Mouse (Mus musculus) embryonic facial prominence, embryonic 11.5 days (tissue): ENCODE measurements around the gene Cyp20a1. TPM values are rescaled to one million over a fixed set of nuclear protein-coding genes. Genes with fewer than 3 reads are reported as not detected.
A peak's percentile ranks its signal among the peaks of the same experiment; 100 is the strongest.

ENCODE experiments used
- ATAC-seq: fragments of 200-750 bp; cut with Nextera tagmentation; replicated peaks from 2 replicates; pipeline ENCODE4 v1.8.0; 2017; ENCODE audit warnings: low read depth; ENCODE audit not compliant: insufficient number of reproducible peaks, low FRiP score, low TSS enrichment
- DNase-seq: peaks from one replicate; pipeline ENCODE4 v3.0.0-alpha.2; 2015; ENCODE audit warnings: low spot score
- H3K27ac ChIP-seq: fragments of 300-500 bp; sonication (generic); replicated peaks from 2 replicates; pipeline ENCODE4 v1.5.1; 2014; ENCODE audit warnings: mild to moderate bottlenecking, low read depth, low read length, control low read depth
- H3K27me3 ChIP-seq: fragments of 300-500 bp; sonication (generic); 2 replicates; pipeline ENCODE4 v1.6.1; 2014; ENCODE audit warnings: mild to moderate bottlenecking, low read length, moderate library complexity, mixed read lengths; ENCODE audit not compliant: control insufficient read depth, insufficient read depth
- H3K36me3 ChIP-seq: fragments of 300-500 bp; sonication (generic); replicated peaks from 2 replicates; pipeline ENCODE4 v1.6.1; 2014; ENCODE audit warnings: low read depth, mild to moderate bottlenecking, low read length, moderate library complexity, mixed read lengths; ENCODE audit not compliant: control insufficient read depth, insufficient read depth
- H3K4me1 ChIP-seq: fragments of 300-500 bp; sonication (generic); 2 replicates; pipeline ENCODE4 v1.6.1; 2014; ENCODE audit warnings: low read length, mixed read lengths; ENCODE audit not compliant: control insufficient read depth, insufficient read depth
- H3K4me2 ChIP-seq: fragments of 300-500 bp; sonication (generic); 2 replicates; pipeline ENCODE4 v1.6.1; 2014; ENCODE audit warnings: low read depth, mild to moderate bottlenecking, control low read depth, low read length, moderate library complexity
- H3K4me3 ChIP-seq: fragments of 300-500 bp; sonication (generic); 2 replicates; pipeline ENCODE4 v1.5.1; 2014; ENCODE audit warnings: low read depth, low read length, control low read depth
- H3K9ac ChIP-seq: fragments of 300-500 bp; sonication (generic); replicated peaks from 2 replicates; pipeline ENCODE4 v1.6.1; 2014; ENCODE audit warnings: mild to moderate bottlenecking, control low read depth, low read length
- H3K9me3 ChIP-seq: fragments of 300-500 bp; sonication (generic); replicated peaks from 2 replicates; pipeline ENCODE4 v1.6.1; 2016; ENCODE audit warnings: mild to moderate bottlenecking, low read length, inconsistent platforms, mixed read lengths; ENCODE audit not compliant: control insufficient read depth
- WGBS: fragments of 180-500 bp; shearing (Covaris S2); extraction: QIAGEN DNeasy Blood & Tissue Kit; methylation state at CpG from one replicate; pipeline ENCODE4 v1.1.7; 2014; 5-methylcytosine and 5-hydroxymethylcytosine counted together
- polyA plus RNA-seq: library from polyadenylated mRNA; unstranded; fragments of >200 nt; fragmentation: Nextera tagmentation; extraction: Ambion mirVana; gene quantifications from 2 replicates; pipeline ENCODE4 v1.2.1, GENCODE M21; 2014

Cyp20a1 gene
- 12.2 and 12.4 TPM in 2 replicates for polyA plus RNA-seq

- H3K9me3 ChIP-seq: no peaks in the 10 kb centered on the region
- DNase-seq (peak; percentile 85), ATAC-seq (peak; percentile 97)
- H3K4me3 ChIP-seq: peak within 1 kb of the TSS; percentile 63
- H3K4me2 ChIP-seq: peak within 1 kb of the TSS; percentile 48
- H3K36me3 ChIP-seq: no peaks in the 10 kb centered on the region; the same call in 1 of the 2 replicates
- H3K27me3 ChIP-seq: no peaks in the 10 kb centered on the region
- H3K27ac ChIP-seq: peak within 1 kb of the TSS; percentile 83
- WGBS: 1% methylated on average over 60 of the region's 60 CpGs
- no peaks in the 10 kb centered on the region for H3K4me1 ChIP-seq
- H3K9ac ChIP-seq: peak within 1 kb of the TSS; percentile 81
These were observed at the start of gene Cyp20a1 for GRCm38 (mm10) chr1:60342808-60343629. Cyp20a1 (plus strand) TSS chr1:60343323.

- H3K9me3 ChIP-seq: no peaks in the 10 kb centered on the region
- 80% methylated on average over 1 of the region's 1 CpGs for WGBS
- H3K4me2 ChIP-seq: no peak overlapping the region
- no peaks in the 10 kb centered on the region; the same call in 1 of the 2 replicates for H3K36me3 ChIP-seq
- ATAC-seq (no peak), DNase-seq (no peak)
- no peak overlapping the region for H3K9ac ChIP-seq
- H3K27ac ChIP-seq: no peak overlapping the region
- H3K27me3 ChIP-seq: no peaks in the 10 kb centered on the region
- no peak overlapping the region for H3K4me3 ChIP-seq
- no peaks in the 10 kb centered on the region for H3K4me1 ChIP-seq
These were observed 49.2 kb upstream of the Cyp20a1 start for GRCm38 (mm10) chr1:60293921-60294320.

- Histone ChIP-seq H3K9me3 (no peaks in the 10 kb centered on the region), H3K36me3 (no peaks in the 10 kb centered on the region), H3K27ac (peak overlapping the region; percentile 83; the same call in 1 of the 2 replicates), H3K9ac (peak overlapping the region; percentile 81), H3K27me3 (no peaks in the 10 kb centered on the region), H3K4me3 (peak overlapping the region; percentile 63), H3K4me1 (no peaks in the 10 kb centered on the region), H3K4me2 (peak overlapping the region; percentile 38)
- ATAC-seq: peak; percentile 29; the same call in 1 of the 2 replicates
- 12% methylated on average over 14 of the region's 14 CpGs for WGBS
- no peak for DNase-seq
These were observed 720 bp downstream of the Cyp20a1 start for GRCm38 (mm10) chr1:60343630-60344455.

- peaks cover 2% of the 10 kb centered on the region; the same call in 1 of the 2 replicates for H3K9me3 ChIP-seq
- no peak for DNase-seq
These were observed 1.5 kb downstream of the Cyp20a1 start for GRCm38 (mm10) chr1:60344670-60345069.

GRCm38 (mm10) chr1:60345712-60346111, 2.6 kb downstream of the Cyp20a1 start:
- Histone ChIP-seq H3K27ac (no peak overlapping the region), H3K9ac (no peak overlapping the region), H3K4me3 (no peak overlapping the region), H3K9me3 (peaks cover 2% of the 10 kb centered on the region; the same call in 1 of the 2 replicates), H3K4me2 (no peak overlapping the region), H3K27me3 (no peaks in the 10 kb centered on the region), H3K36me3 (no peaks in the 10 kb centered on the region), H3K4me1 (no peaks in the 10 kb centered on the region)
- ATAC-seq: no peak
- no peak for DNase-seq
- 79% methylated on average over 2 of the region's 2 CpGs for WGBS

More at GRCm38 (mm10) chr1:60344670-60345069, 1.5 kb downstream of the Cyp20a1 start:
- H3K9ac ChIP-seq: no peak overlapping the region
- no peak overlapping the region for H3K4me3 ChIP-seq
- no peak overlapping the region for H3K27ac ChIP-seq
- no peaks in the 10 kb centered on the region for H3K36me3 ChIP-seq
- 92% methylated on average over 6 of the region's 6 CpGs for WGBS
- no peak for ATAC-seq
- no peaks in the 10 kb centered on the region for H3K27me3 ChIP-seq
- no peaks in the 10 kb centered on the region for H3K4me1 ChIP-seq
- H3K4me2 ChIP-seq: no peak overlapping the region

GRCm38 (mm10) chr1:60352786-60353185, 9.7 kb downstream of the Cyp20a1 start:
- peaks cover 2% of the 10 kb centered on the region; the same call in 1 of the 2 replicates for H3K9me3 ChIP-seq
- no peaks in the 10 kb centered on the region for H3K4me1 ChIP-seq
- DNase-seq (no peak), ATAC-seq (no peak)
- H3K36me3 ChIP-seq: no peaks in the 10 kb centered on the region
- no peak overlapping the region for H3K27ac ChIP-seq
- no peak overlapping the region for H3K9ac ChIP-seq
- whole genome bisulfite sequencing: 90% methylated on average over 5 of the region's 5 CpGs
- H3K4me2 ChIP-seq: no peak overlapping the region
- H3K27me3 ChIP-seq: no peaks in the 10 kb centered on the region
- H3K4me3 ChIP-seq: no peak overlapping the region

- H3K9me3 ChIP-seq: no peaks in the 10 kb centered on the region
- no peaks in the 10 kb centered on the region for H3K36me3 ChIP-seq
- DNase-seq (no peak), ATAC-seq (no peak)
- H3K27ac ChIP-seq: no peak overlapping the region
- H3K4me1 ChIP-seq: no peaks in the 10 kb centered on the region
- no peaks in the 10 kb centered on the region for H3K27me3 ChIP-seq
- WGBS: 96% methylated on average over 1 of the region's 1 CpGs
- no peak overlapping the region for H3K9ac ChIP-seq
- no peak overlapping the region for H3K4me2 ChIP-seq
- no peak overlapping the region for H3K4me3 ChIP-seq
These were observed 18.5 kb downstream of the Cyp20a1 start for GRCm38 (mm10) chr1:60361626-60362025.
